Mouse (Mus musculus) cerebellum, adult 9-10 months (tissue): ENCODE results near the gene Tmem52b.
A peak's percentile ranks its signal among the peaks of the same experiment; 100 is the strongest.
"Not testable (repeated sequence)": the region's sequence is repeated elsewhere in the genome, so short reads cannot be mapped to it uniquely, and the experiment has no call there.

Experiments used
- DNase-seq: peaks from one replicate; pipeline ENCODE4 v3.0.0; 2022

Gene Tmem52b

GRCm38 (mm10) chr6:129512367-129512766, at the start of gene Tmem52b:
Tmem52b (plus strand) TSS chr6:129512555.
- DNase-seq = no peak

- DNase-seq = no peak
These were observed 41.0 kb upstream of the Tmem52b start for GRCm38 (mm10) chr6:129471386-129471785.

GRCm38 (mm10) chr6:129472627-129473026, 39.7 kb upstream of the Tmem52b start:
- DNase-seq = no peak

- peak; percentile 13 for DNase-seq
These were observed 35.8 kb upstream of the Tmem52b start for GRCm38 (mm10) chr6:129476404-129477126.

GRCm38 (mm10) chr6:129480089-129480958, 32.0 kb upstream of the Tmem52b start:
- DNase-seq = no peak

- no peak for DNase-seq
These were observed 17.4 kb upstream of the Tmem52b start for GRCm38 (mm10) chr6:129494924-129495323.

GRCm38 (mm10) chr6:129497345-129498218, 14.8 kb upstream of the Tmem52b start:
- no peak for DNase-seq

GRCm38 (mm10) chr6:129499516-129499915, 12.8 kb upstream of the Tmem52b start:
- not testable (repeated sequence) for DNase-seq

GRCm38 (mm10) chr6:129503471-129503870, 8.9 kb upstream of the Tmem52b start:
- DNase-seq = no peak

GRCm38 (mm10) chr6:129507024-129507423, 5.3 kb upstream of the Tmem52b start, which contains the start of gene Olr1:
Olr1 (minus strand) TSS chr6:129507165.
- DNase-seq = no peak

GRCm38 (mm10) chr6:129510120-129510911, 2.0 kb upstream of the Tmem52b start:
- no peak for DNase-seq

GRCm38 (mm10) chr6:129512868-129513267, 513 bp downstream of the Tmem52b start:
- DNase-seq = no peak

GRCm38 (mm10) chr6:129513409-129513808, 1.1 kb downstream of the Tmem52b start:
- no peak for DNase-seq

GRCm38 (mm10) chr6:129514376-129514775, 2.0 kb downstream of the Tmem52b start:
- no peak for DNase-seq

- no peak for DNase-seq
These were observed 2.7 kb downstream of the Tmem52b start for GRCm38 (mm10) chr6:129515068-129515467.

GRCm38 (mm10) chr6:129516388-129516787, 4.0 kb downstream of the Tmem52b start:
- no peak for DNase-seq

GRCm38 (mm10) chr6:129517752-129518408, 5.5 kb downstream of the Tmem52b start:
- peak; percentile 26 for DNase-seq

GRCm38 (mm10) chr6:129526069-129526468, 13.7 kb downstream of the Tmem52b start:
- no peak for DNase-seq

- no peak for DNase-seq
These were observed 15.1 kb downstream of the Tmem52b start for GRCm38 (mm10) chr6:129527416-129527815.

- DNase-seq = no peak
These were observed 17.2 kb downstream of the Tmem52b start for GRCm38 (mm10) chr6:129529605-129530004.

- no peak for DNase-seq
These were observed 17.9 kb downstream of the Tmem52b start for GRCm38 (mm10) chr6:129530261-129530660.
